Mouse (Mus musculus) erythroblast, embryonic 14.5 days (primary cell): ENCODE measurements around the gene Iqcb1.

Experiments
- GATA1 ChIP-seq: IDR thresholded peaks from 2 replicates; pipeline ENCODE4 v1.6.1; 2012; ENCODE audit warnings: low read length, inconsistent platforms, mixed read lengths
- TAL1 ChIP-seq: IDR thresholded peaks from 3 replicates; pipeline ENCODE4 v1.6.1; 2012; ENCODE audit warnings: low read length, inconsistent platforms, mixed read lengths

- TF ChIP-seq GATA1: peak; percentile 98
- peak; percentile 96 for TF ChIP-seq TAL1
Measured at GRCm38 (mm10) chr16:36890559-36890958, 62.4 kb downstream of the Iqcb1 start.
